ENCODE assay signal across 20 mouse cellular contexts in genomic region chr3:30993066-30993573, GRCm38 (mm10). TPM values are rescaled to one million over a fixed set of nuclear protein-coding genes. Genes with fewer than 3 reads are reported as not detected.
DNase-seq lines count a peak whose midpoint lies in the region; ATAC-seq lines count a peak whose summit lies in the region.
"Had no signal": no experiment of that assay in that cellular context is flagged by ENCODE, and none has a peak within 500 bp of the region (broad histone marks: within the 10 kb centered on the region; RNA-seq: fewer than 3 reads in every experiment).

No protein-coding gene starts in this region.

- peak; percentile 51 for DNase-seq in CD4-positive, CD25-positive, alpha-beta regulatory T cell, adult 2 months (ENCODE audit: low read depth, low spot score)
- DNase-seq in thymus, postnatal 14 days, result peak; percentile 23
- DNase-seq in thymus, postnatal 10 days (ENCODE audit: low spot score in 2 of 2), result no peak
- peak; percentile 29 for DNase-seq in liver, embryonic 11.5 days (ENCODE audit: low spot score)
- DNase-seq in MN1 (ENCODE audit: low spot score), result no peak
- no peak for DNase-seq in layer of hippocampus, adult 9-10 months (ENCODE audit: low spot score)
- DNase-seq in adrenal gland, postnatal 4 days (ENCODE audit: low spot score in 2 of 2), result no peak
- DNase-seq: adrenal gland, postnatal 25 days; cerebellum, adult 11-12 months; gastrocnemius, postnatal 14 days; left cerebral cortex, postnatal 4 days; retina, postnatal 1 day had no signal

- no peak overlapping the region for H3K4me2 ChIP-seq in liver, embryonic 11.5 days
- H3K4me2 ChIP-seq: forebrain, embryonic 13.5 days; heart, embryonic 15.5 days; hindbrain, embryonic 15.5 days; kidney, embryonic 15.5 days; lung, embryonic 15.5 days; midbrain, embryonic 12.5 days; neural tube, embryonic 13.5 days had no signal

- H3K27ac ChIP-seq in liver, embryonic 11.5 days (ENCODE audit: low read depth, low read length), result no peak overlapping the region
- H3K27ac ChIP-seq: forebrain, embryonic 13.5 days; heart, embryonic 15.5 days; hindbrain, embryonic 15.5 days; kidney, embryonic 15.5 days; lung, embryonic 15.5 days; midbrain, embryonic 12.5 days; neural tube, embryonic 13.5 days had no signal

- peaks cover 11% of the 10 kb centered on the region for H3K4me1 ChIP-seq in liver, embryonic 11.5 days (replicated peaks; ENCODE audit: control insufficient read depth, insufficient read depth, low read length)

- no peaks in the 10 kb centered on the region for H3K27me3 ChIP-seq in liver, embryonic 11.5 days (replicated peaks; ENCODE audit: control insufficient read depth, insufficient read depth, low read length)
- H3K27me3 ChIP-seq: forebrain, embryonic 13.5 days; heart, embryonic 15.5 days; hindbrain, embryonic 15.5 days; kidney, embryonic 15.5 days; lung, embryonic 15.5 days; midbrain, embryonic 12.5 days; neural tube, embryonic 13.5 days had no signal

- no peaks in the 10 kb centered on the region for H3K9me3 ChIP-seq in liver, embryonic 11.5 days (ENCODE audit: control insufficient read depth, low read length)
- H3K9me3 ChIP-seq: forebrain, embryonic 13.5 days; heart, embryonic 15.5 days; hindbrain, embryonic 15.5 days; kidney, embryonic 15.5 days; lung, embryonic 15.5 days; midbrain, embryonic 12.5 days; neural tube, embryonic 13.5 days had no signal

- H3K9ac ChIP-seq in liver, embryonic 11.5 days (ENCODE audit: low read depth, low read length), result no peak overlapping the region
- H3K9ac ChIP-seq: forebrain, embryonic 13.5 days; heart, embryonic 15.5 days; hindbrain, embryonic 15.5 days; kidney, embryonic 15.5 days; lung, embryonic 15.5 days; midbrain, embryonic 12.5 days; neural tube, embryonic 13.5 days had no signal

- no peak for ATAC-seq in CD4-positive, CD25-positive, alpha-beta regulatory T cell, adult 4 months
- ATAC-seq in liver, embryonic 11.5 days (replicated peaks; ENCODE audit: low FRiP score), result no peak; the same call in 1 of the 2 replicates
- ATAC-seq: forebrain, embryonic 13.5 days had no signal

- no peaks in the 10 kb centered on the region for H3K36me3 ChIP-seq in liver, embryonic 11.5 days (ENCODE audit: control insufficient read depth, insufficient read depth, low read length)
- H3K36me3 ChIP-seq: heart, embryonic 15.5 days; hindbrain, embryonic 15.5 days; kidney, embryonic 15.5 days; lung, embryonic 15.5 days; midbrain, embryonic 12.5 days; neural tube, embryonic 13.5 days had no signal

- no peak overlapping the region for H3K4me3 ChIP-seq in liver, embryonic 11.5 days (ENCODE audit: low read depth, low read length)
- H3K4me3 ChIP-seq: forebrain, embryonic 13.5 days; heart, embryonic 15.5 days; hindbrain, embryonic 15.5 days; kidney, embryonic 15.5 days; lung, embryonic 15.5 days; midbrain, embryonic 12.5 days; neural tube, embryonic 13.5 days had no signal

RNA-seq across cellular contexts. Expression of gene Prkci, which starts 2.4 kb away (rescaled TPM):
- 1 to 10 TPM; 1.4 to 2.8 TPM for polyA plus RNA-seq in CD4-positive, CD25-positive, alpha-beta regulatory T cell, adult 4 months (2017; shearing (Covaris generic))
- polyA plus RNA-seq in liver, embryonic 11.5 days (2014; fragmentation: Nextera tagmentation; extraction: Ambion mirVana), result 20.2 and 21.3 TPM in 2 replicates
- 10 to 100 TPM; 49.9 to 60.4 TPM for total RNA-seq in adrenal gland, postnatal 4 days (2021)

RNA-seq across cellular contexts. Expression of gene Phc3, which starts 23.9 kb away (rescaled TPM):
- 10 to 100 TPM; 50.6 to 58.6 TPM for polyA plus RNA-seq in CD4-positive, CD25-positive, alpha-beta regulatory T cell, adult 4 months (2017; shearing (Covaris generic))
- polyA plus RNA-seq in liver, embryonic 11.5 days (2014; fragmentation: Nextera tagmentation; extraction: Ambion mirVana), result 4.3 and 5.6 TPM in 2 replicates
- total RNA-seq in adrenal gland, postnatal 4 days (2021), result 10 to 100 TPM; 32.8 to 35.0 TPM

Comparison
In these comparisons a context has a peak if more than half of its experiments do, and no peak if none do; other contexts are left out.
1. DNase-seq: peak in CD4-positive, CD25-positive, alpha-beta regulatory T cell, adult 2 months (single experiment), thymus, postnatal 14 days (single experiment) and liver, embryonic 11.5 days (single experiment); none in thymus, postnatal 10 days (0 of 2), MN1 (single experiment), layer of hippocampus, adult 9-10 months (single experiment) and adrenal gland, postnatal 4 days (0 of 2).